ENCODE assay signal across 9 mouse cellular contexts in genomic region chr4:129877967-129878655, GRCm38 (mm10). TPM values are rescaled to one million over a fixed set of nuclear protein-coding genes. Genes with fewer than 3 reads are reported as not detected.
DNase-seq lines count a peak whose midpoint lies in the region; ATAC-seq and TF ChIP-seq lines count a peak whose summit lies in the region.
"Had no signal": no experiment of that assay in that cellular context is flagged by ENCODE, and none has a peak within 500 bp of the region (broad histone marks: within the 10 kb centered on the region; RNA-seq: fewer than 3 reads in every experiment).

No protein-coding gene starts in this region.

- intact Hi-C loops in gastrocnemius, adult 2 months (cut with DNase I), result loop anchor here (5.0 kb wide), 1 partner anchor 49 kb away; the partner anchor contains the start of gene Spocd1

- no peaks in the 10 kb centered on the region for H3K4me1 ChIP-seq in ES-Bruce4 (ENCODE audit: control insufficient read depth, insufficient read depth, low read length)
- peaks cover 12% of the 10 kb centered on the region for H3K4me1 ChIP-seq in hindbrain, postnatal 0 days (ENCODE audit: insufficient read depth, low read length)
- peaks cover 51% of the 10 kb centered on the region for H3K4me1 ChIP-seq in liver, embryonic 15.5 days (replicated peaks)

- TF ChIP-seq POLR2A in ES-Bruce4 (IDR thresholded peaks at IDR 0.05; ENCODE audit: insufficient read depth, low read length), result no peak

- no peak for DNase-seq in gastrocnemius, adult 2 months
- DNase-seq in gastrocnemius, postnatal 4 days (ENCODE audit: low spot score in 2 of 2), result no peak
- DNase-seq in hindbrain, postnatal 0 days (ENCODE audit: low spot score), result no peak
- no peak for DNase-seq in cerebellum, postnatal 25 days
- no peak for DNase-seq in adrenal gland, adult 18-20 months (ENCODE audit: low spot score in 2 of 2)

- H3K4me2 ChIP-seq in hindbrain, postnatal 0 days (ENCODE audit: low read depth, low read length), result peak overlapping the region; percentile 58
- H3K4me2 ChIP-seq in liver, embryonic 15.5 days, result peak overlapping the region; percentile 67

- H3K9ac ChIP-seq in ES-Bruce4 (ENCODE audit: low read depth, poor library complexity, severe bottlenecking), result peak overlapping the region; percentile 43
- H3K9ac ChIP-seq in hindbrain, postnatal 0 days (replicated peaks; ENCODE audit: low read length), result 0 out of 2 replicates have a peak overlapping the region, but pooled peaks have one; percentile 33
- H3K9ac ChIP-seq in liver, embryonic 15.5 days, result peak overlapping the region; percentile 26; the same call in 1 of the 2 replicates

- no peak for TF ChIP-seq EP300 in ES-Bruce4 (IDR thresholded peaks at IDR 0.05; ENCODE audit: insufficient read depth, low read depth, low read length)

- no peak for TF ChIP-seq CTCF in gastrocnemius, adult 2 months (IDR thresholded peaks at IDR 0.05)
- TF ChIP-seq CTCF in ES-Bruce4 (IDR thresholded peaks at IDR 0.05; ENCODE audit: low read depth, low read length), result no peak
- TF ChIP-seq CTCF in hindbrain, postnatal 0 days (IDR thresholded peaks at IDR 0.05; ENCODE audit: low read depth), result no peak

- no peaks in the 10 kb centered on the region for H3K27me3 ChIP-seq in ES-Bruce4 (ENCODE audit: control insufficient read depth, insufficient read depth, low read length, poor library complexity, severe bottlenecking)
- H3K27me3 ChIP-seq in hindbrain, postnatal 0 days (ENCODE audit: insufficient read depth, low read length), result no peaks in the 10 kb centered on the region
- H3K27me3 ChIP-seq in liver, embryonic 15.5 days, result no peaks in the 10 kb centered on the region; the same call in 1 of the 2 replicates

- no peak for ATAC-seq in hindbrain, postnatal 0 days
- no peak for ATAC-seq in liver, embryonic 15.5 days (ENCODE audit: insufficient read depth)
- no peak for ATAC-seq in frontal cortex, adult (ENCODE audit: low TSS enrichment)

- no peaks in the 10 kb centered on the region for H3K9me3 ChIP-seq in ES-Bruce4 (replicated peaks; ENCODE audit: control insufficient read depth, insufficient read depth, low read length, poor library complexity, severe bottlenecking)
- H3K9me3 ChIP-seq in hindbrain, postnatal 0 days (ENCODE audit: low read length), result no peaks in the 10 kb centered on the region
- no peaks in the 10 kb centered on the region for H3K9me3 ChIP-seq in liver, embryonic 15.5 days (replicated peaks)

- peak overlapping the region; percentile 67 for H3K4me3 ChIP-seq in gastrocnemius, adult 2 months
- H3K4me3 ChIP-seq in ES-Bruce4 (ENCODE audit: low read depth, low read length), result no peak overlapping the region
- no peak overlapping the region for H3K4me3 ChIP-seq in hindbrain, postnatal 0 days (ENCODE audit: low read length)
- H3K4me3 ChIP-seq in liver, embryonic 15.5 days (replicated peaks), result peak overlapping the region; percentile 38

- no peaks in the 10 kb centered on the region for H3K36me3 ChIP-seq in ES-Bruce4 (ENCODE audit: control insufficient read depth, insufficient read depth, low read length, poor library complexity, severe bottlenecking)
- H3K36me3 ChIP-seq in hindbrain, postnatal 0 days (ENCODE audit: insufficient read depth, low read length), result no peaks in the 10 kb centered on the region
- H3K36me3 ChIP-seq in liver, embryonic 15.5 days (replicated peaks), result no peaks in the 10 kb centered on the region

- WGBS in hindbrain, postnatal 0 days, result 56% methylated on average over 11 of the region's 11 CpGs
- 52% methylated on average over 11 of the region's 11 CpGs for WGBS in liver, embryonic 15.5 days (ENCODE audit: insufficient replicate concordance)

- H3K27ac ChIP-seq in gastrocnemius, adult 2 months, result peak overlapping the region; percentile 89
- no peak overlapping the region for H3K27ac ChIP-seq in ES-Bruce4 (ENCODE audit: insufficient read depth, low read length)
- peak overlapping the region; percentile 83 for H3K27ac ChIP-seq in hindbrain, postnatal 0 days
- H3K27ac ChIP-seq in liver, embryonic 15.5 days (replicated peaks), result peak overlapping the region; percentile 70; the same call in 1 of the 2 replicates

RNA-seq across cellular contexts. Expression of gene Spocd1, which starts 50.9 kb away (rescaled TPM):
- not detected for total RNA-seq in gastrocnemius, adult 2 months (2021)
- not detected for total RNA-seq in gastrocnemius, postnatal 4 days (2021)
- polyA plus RNA-seq in ES-Bruce4 (2011; ENCODE audit: insufficient read depth, insufficient read length, low read depth, missing spikeins), result 0.25 TPM in 1 of 2 replicates, not detected in the other
- 0.37 TPM in 1 of 2 replicates, not detected in the other for total RNA-seq in hindbrain, postnatal 0 days (2014; rRNA removed)
- polyA plus RNA-seq in hindbrain, postnatal 0 days (2015; fragmentation: Nextera tagmentation; extraction: Ambion mirVana), result 0.08 TPM in 2 replicates
- not detected in 2 replicates for polyA plus RNA-seq in liver, embryonic 15.5 days (2015; fragmentation: Nextera tagmentation; extraction: Ambion mirVana)
- total RNA-seq in adrenal gland, adult 18-20 months (2021), result under 1 TPM; 0.51 to 0.53 TPM
- total RNA-seq: hematopoietic stem cell, adult 5-6 weeks had no signal

Comparison
In these comparisons a context has a peak if more than half of its experiments do, and no peak if none do; other contexts are left out.
1. H3K4me3 ChIP-seq: peak in gastrocnemius, adult 2 months (single experiment) and liver, embryonic 15.5 days (single experiment); none in ES-Bruce4 (single experiment) and hindbrain, postnatal 0 days (single experiment).
2. Peak in every context shown above with its lines, with median percentiles within 50 percentile points of each other: H3K9ac ChIP-seq.